Mouse (Mus musculus): ENCODE results near the gene Pde6d. TPM values are rescaled to one million over a fixed set of nuclear protein-coding genes. Genes with fewer than 3 reads are reported as not detected.

The Pde6d gene
- polyA plus RNA-seq, 1 experiment, result 11.7 TPM

DNA sequence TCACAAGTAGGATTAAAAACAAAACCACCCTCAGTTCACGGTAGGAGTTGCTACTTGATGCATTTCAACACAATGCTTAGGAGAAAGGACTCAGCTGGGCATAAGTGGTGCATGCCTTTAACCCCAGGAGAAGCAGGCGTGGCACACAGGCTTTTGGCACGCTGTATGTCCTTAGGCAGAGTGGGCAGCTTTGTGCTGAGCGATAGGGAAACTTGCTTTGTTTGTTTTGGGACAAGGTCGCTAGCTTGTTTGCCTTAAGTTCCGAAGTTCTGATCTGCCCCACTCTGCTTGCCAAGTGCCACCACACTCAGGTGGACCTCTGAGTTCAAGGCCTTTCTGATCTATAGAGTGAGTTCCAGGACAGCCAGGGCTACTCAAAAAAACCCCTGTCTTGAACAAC lies 12.9 kb upstream of the Pde6d start:
- H3K27ac ChIP-seq (ENCODE audit: insufficient read depth, low read length), result no peak overlapping the region
- no peak overlapping the region for H3K4me3 ChIP-seq (ENCODE audit: extremely low read depth, insufficient read depth, insufficient read length)
- no peak for DNase-seq (ENCODE audit: low read depth in 1 of 2, low spot score in 2 of 2)
- H3K36me3 ChIP-seq (ENCODE audit: control insufficient read depth, insufficient read depth, low read length), result peaks cover 14% of the 10 kb centered on the region
- H3K4me1 ChIP-seq (ENCODE audit: control insufficient read depth, insufficient read depth, insufficient read length), result no peaks in the 10 kb centered on the region
- H3K27me3 ChIP-seq (ENCODE audit: control insufficient read depth, insufficient read depth, low read length), result no peaks in the 10 kb centered on the region
- WGBS, result 90% methylated on average over 6 of the region's 6 CpGs
- TF ChIP-seq POLR2A (IDR thresholded peaks at IDR 0.05; ENCODE audit: low read depth, low read length), result no peak
- TF ChIP-seq CTCF (IDR thresholded peaks at IDR 0.05; ENCODE audit: extremely low read depth, insufficient read depth, insufficient read length, insufficient replicate concordance), result no peak

- 88% methylated on average over 7 of the region's 7 CpGs for WGBS
- H3K4me3 ChIP-seq (ENCODE audit: extremely low read depth, insufficient read depth, insufficient read length), result no peak overlapping the region
- no peak overlapping the region for H3K27ac ChIP-seq (ENCODE audit: insufficient read depth, low read length)
- H3K27me3 ChIP-seq (ENCODE audit: control insufficient read depth, insufficient read depth, low read length), result no peaks in the 10 kb centered on the region
- H3K4me1 ChIP-seq (ENCODE audit: control insufficient read depth, insufficient read depth, insufficient read length), result no peaks in the 10 kb centered on the region
- no peak for TF ChIP-seq POLR2A (IDR thresholded peaks at IDR 0.05; ENCODE audit: low read depth, low read length)
- H3K36me3 ChIP-seq (ENCODE audit: control insufficient read depth, insufficient read depth, low read length), result peaks cover 11% of the 10 kb centered on the region
- DNase-seq (ENCODE audit: low read depth in 1 of 2, low spot score in 2 of 2), result no peak
Measured at GRCm38 (mm10) chr1:86594539-86594938, 12.1 kb upstream of the Pde6d start.

DNA sequence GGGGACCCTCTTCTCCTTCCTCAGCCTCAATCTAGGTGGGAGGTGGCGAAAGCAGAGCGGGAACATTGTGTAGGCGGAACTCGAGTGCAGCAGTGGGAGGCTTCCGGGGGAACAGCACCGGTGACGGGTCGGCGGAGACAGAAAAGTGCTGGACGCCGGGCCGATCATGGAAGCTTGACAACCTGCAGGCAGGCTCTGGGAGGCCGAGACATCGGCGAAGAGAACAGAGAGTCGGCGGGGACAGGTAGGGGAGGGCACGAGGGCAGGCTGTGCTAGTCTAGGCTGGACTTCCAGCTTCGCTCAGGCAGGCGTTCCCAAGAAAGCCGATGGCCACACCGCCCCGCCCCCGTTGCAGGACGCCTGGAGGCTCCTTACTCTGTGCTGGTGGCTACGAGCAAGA lies 4.6 kb upstream of the Pde6d start:
- no peak for TF ChIP-seq CTCF (IDR thresholded peaks at IDR 0.05; ENCODE audit: extremely low read depth, insufficient read depth, insufficient read length, insufficient replicate concordance)
- peak; percentile 32 for TF ChIP-seq POLR2A (IDR thresholded peaks at IDR 0.05; ENCODE audit: low read depth, low read length)
- no peaks in the 10 kb centered on the region for H3K27me3 ChIP-seq (ENCODE audit: control insufficient read depth, insufficient read depth, low read length)
- peaks cover 2% of the 10 kb centered on the region for H3K36me3 ChIP-seq (ENCODE audit: control insufficient read depth, insufficient read depth, low read length)
- DNase-seq (ENCODE audit: low read depth in 1 of 2, low spot score in 2 of 2), result peak; percentile 54 to 62
- peak overlapping the region; percentile 70 for H3K4me3 ChIP-seq (ENCODE audit: extremely low read depth, insufficient read depth, insufficient read length)
- under 1% methylated on average over 26 of the region's 26 CpGs for WGBS
- H3K27ac ChIP-seq (ENCODE audit: insufficient read depth, low read length), result no peak overlapping the region
- peaks cover 3% of the 10 kb centered on the region; the same call in 1 of the 2 replicates for H3K4me1 ChIP-seq (ENCODE audit: control insufficient read depth, insufficient read depth, insufficient read length)

- no peaks in the 10 kb centered on the region for H3K27me3 ChIP-seq (ENCODE audit: control insufficient read depth, insufficient read depth, low read length)
- H3K27ac ChIP-seq (ENCODE audit: insufficient read depth, low read length), result no peak overlapping the region
- WGBS, result 86% methylated on average over 2 of the region's 2 CpGs
- no peaks in the 10 kb centered on the region for H3K36me3 ChIP-seq (ENCODE audit: control insufficient read depth, insufficient read depth, low read length)
- H3K4me3 ChIP-seq (ENCODE audit: extremely low read depth, insufficient read depth, insufficient read length), result no peak overlapping the region
- H3K4me1 ChIP-seq (ENCODE audit: control insufficient read depth, insufficient read depth, insufficient read length), result peaks cover 7% of the 10 kb centered on the region
- TF ChIP-seq POLR2A (IDR thresholded peaks at IDR 0.05; ENCODE audit: low read depth, low read length) (no peak), CTCF (IDR thresholded peaks at IDR 0.05; ENCODE audit: extremely low read depth, insufficient read depth, insufficient read length, insufficient replicate concordance) (no peak)
- no peak for DNase-seq (ENCODE audit: low read depth in 1 of 2, low spot score in 2 of 2)
Measured at GRCm38 (mm10) chr1:86583709-86584108, 1.3 kb upstream of the Pde6d start.

GRCm38 (mm10) chr1:86581692-86582450 lies 558 bp downstream of the Pde6d start:
- TF ChIP-seq CTCF (IDR thresholded peaks at IDR 0.05; ENCODE audit: extremely low read depth, insufficient read depth, insufficient read length, insufficient replicate concordance), result no peak
- TF ChIP-seq POLR2A (IDR thresholded peaks at IDR 0.05; ENCODE audit: low read depth, low read length), result no peak
- no peaks in the 10 kb centered on the region for H3K27me3 ChIP-seq (ENCODE audit: control insufficient read depth, insufficient read depth, low read length)
- no peaks in the 10 kb centered on the region for H3K36me3 ChIP-seq (ENCODE audit: control insufficient read depth, insufficient read depth, low read length)
- peaks cover 7% of the 10 kb centered on the region for H3K4me1 ChIP-seq (ENCODE audit: control insufficient read depth, insufficient read depth, insufficient read length)
- DNase-seq (ENCODE audit: low read depth in 1 of 2, low spot score in 2 of 2), result peak in 1 of 2 experiments; percentile 9
- 3% methylated on average over 37 of the region's 38 CpGs for WGBS
- H3K4me3 ChIP-seq (ENCODE audit: extremely low read depth, insufficient read depth, insufficient read length), result peak overlapping the region; percentile 86
- peak overlapping the region; percentile 57 for H3K27ac ChIP-seq (ENCODE audit: insufficient read depth, low read length)

DNA sequence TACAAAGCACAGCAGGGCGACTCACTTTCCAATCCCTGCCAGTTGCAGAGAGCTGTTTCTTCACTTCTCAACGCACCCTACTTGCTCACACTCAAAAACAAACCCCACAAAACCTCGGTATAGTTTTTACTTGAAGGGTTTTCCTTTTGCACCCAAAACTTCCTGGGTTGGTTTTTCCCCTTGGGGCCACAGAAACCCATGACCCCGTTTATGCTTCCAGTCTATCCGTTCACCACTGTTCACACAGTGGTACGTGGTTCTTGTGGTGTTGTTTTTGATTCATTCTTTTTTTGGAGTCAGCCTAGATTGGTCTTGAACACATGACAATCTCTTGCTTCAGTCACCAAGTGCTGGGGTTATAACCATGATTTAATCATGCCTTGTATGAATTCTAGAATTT lies 2.0 kb downstream of the Pde6d start:
- DNase-seq (ENCODE audit: low read depth in 1 of 2, low spot score in 2 of 2), result no peak
- Histone ChIP-seq H3K4me3 (ENCODE audit: extremely low read depth, insufficient read depth, insufficient read length) (no peak overlapping the region), H3K27me3 (ENCODE audit: control insufficient read depth, insufficient read depth, low read length) (no peaks in the 10 kb centered on the region), H3K4me1 (ENCODE audit: control insufficient read depth, insufficient read depth, insufficient read length) (peaks cover 3% of the 10 kb centered on the region), H3K27ac (ENCODE audit: insufficient read depth, low read length) (no peak overlapping the region), H3K36me3 (ENCODE audit: control insufficient read depth, insufficient read depth, low read length) (no peaks in the 10 kb centered on the region)
- no peak for TF ChIP-seq CTCF (IDR thresholded peaks at IDR 0.05; ENCODE audit: extremely low read depth, insufficient read depth, insufficient read length, insufficient replicate concordance)
- no peak for TF ChIP-seq POLR2A (IDR thresholded peaks at IDR 0.05; ENCODE audit: low read depth, low read length)
- 42% methylated on average over 6 of the region's 6 CpGs for WGBS

GRCm38 (mm10) chr1:86571941-86572340 lies 10.5 kb downstream of the Pde6d start:
- Histone ChIP-seq H3K36me3 (ENCODE audit: control insufficient read depth, insufficient read depth, low read length) (no peaks in the 10 kb centered on the region), H3K4me1 (ENCODE audit: control insufficient read depth, insufficient read depth, insufficient read length) (no peaks in the 10 kb centered on the region), H3K4me3 (ENCODE audit: extremely low read depth, insufficient read depth, insufficient read length) (no peak overlapping the region), H3K27ac (ENCODE audit: insufficient read depth, low read length) (no peak overlapping the region), H3K27me3 (ENCODE audit: control insufficient read depth, insufficient read depth, low read length) (no peaks in the 10 kb centered on the region)
- no peak for TF ChIP-seq CTCF (IDR thresholded peaks at IDR 0.05; ENCODE audit: extremely low read depth, insufficient read depth, insufficient read length, insufficient replicate concordance)
- TF ChIP-seq POLR2A (IDR thresholded peaks at IDR 0.05; ENCODE audit: low read depth, low read length), result no peak
- DNase-seq (ENCODE audit: low read depth in 1 of 2, low spot score in 2 of 2), result no peak
- WGBS, result 92% methylated on average over 4 of the region's 4 CpGs
